ENCODE assay signal across 16 mouse cellular contexts in genomic region chr4:56411024-56411636, GRCm38 (mm10).
A peak's percentile ranks its signal among the peaks of the same experiment; 100 is the strongest.
DNase-seq lines count a peak whose midpoint lies in the region; ATAC-seq and TF ChIP-seq lines count a peak whose summit lies in the region.
"Had no signal": no experiment of that assay in that cellular context is flagged by ENCODE, and none has a peak within 500 bp of the region (broad histone marks: within the 10 kb centered on the region; RNA-seq: fewer than 3 reads in every experiment).

No protein-coding gene starts in this region.

- TF ChIP-seq POLR2A in lung, adult 2 months (IDR thresholded peaks at IDR 0.05; ENCODE audit: borderline replicate concordance, extremely low read depth, low read depth, low read length) = no peak

- no peak overlapping the region for H3K27ac ChIP-seq in forebrain, embryonic 13.5 days
- H3K27ac ChIP-seq in forebrain, embryonic 10.5 days = no peak overlapping the region
- no peak overlapping the region for H3K27ac ChIP-seq in forebrain, postnatal 0 days (ENCODE audit: low read depth, low read length)
- H3K27ac ChIP-seq in neural tube, embryonic 15.5 days (replicated peaks) = 0 out of 2 replicates have a peak overlapping the region, but pooled peaks have one; percentile 23
- H3K27ac ChIP-seq: limb, embryonic 13.5 days; lung, embryonic 15.5 days had no signal

- no peaks in the 10 kb centered on the region for H3K9me3 ChIP-seq in forebrain, embryonic 13.5 days (replicated peaks)
- H3K9me3 ChIP-seq in forebrain, embryonic 10.5 days = no peaks in the 10 kb centered on the region
- H3K9me3 ChIP-seq in forebrain, postnatal 0 days (ENCODE audit: low read length) = no peaks in the 10 kb centered on the region
- H3K9me3 ChIP-seq in neural tube, embryonic 15.5 days (replicated peaks) = no peaks in the 10 kb centered on the region
- H3K9me3 ChIP-seq: limb, embryonic 13.5 days; lung, embryonic 15.5 days had no signal

- peaks cover 46% of the 10 kb centered on the region for H3K27me3 ChIP-seq in forebrain, embryonic 13.5 days
- no peaks in the 10 kb centered on the region for H3K27me3 ChIP-seq in forebrain, embryonic 10.5 days (ENCODE audit: poor library complexity, severe bottlenecking)
- peaks cover 3% of the 10 kb centered on the region; the same call in 1 of the 2 replicates for H3K27me3 ChIP-seq in forebrain, postnatal 0 days (ENCODE audit: insufficient read depth, low read length)
- H3K27me3 ChIP-seq in neural tube, embryonic 15.5 days (replicated peaks) = no peaks in the 10 kb centered on the region
- H3K27me3 ChIP-seq: limb, embryonic 13.5 days; lung, embryonic 15.5 days had no signal

- DNase-seq in forebrain, embryonic 10.5 days (ENCODE audit: extremely low spot score, low spot score) = no peak
- peak; percentile 12 for DNase-seq in retina, postnatal 1 day
- no peak for DNase-seq in retina, embryonic 14.5 days (ENCODE audit: low spot score)
- DNase-seq in forebrain, postnatal 0 days = peak; percentile 57
- no peak for DNase-seq in lung, adult 2 months
- DNase-seq in heart, adult 18-20 months = no peak
- DNase-seq: adrenal gland, postnatal 10 days; cerebellum, adult 11 months; heart, postnatal 10 days; kidney, adult 18-20 months; spleen, adult 18-20 months had no signal

- no peak overlapping the region for H3K9ac ChIP-seq in forebrain, embryonic 13.5 days
- H3K9ac ChIP-seq in forebrain, postnatal 0 days = no peak overlapping the region
- no peak overlapping the region for H3K9ac ChIP-seq in neural tube, embryonic 15.5 days (replicated peaks)
- H3K9ac ChIP-seq: limb, embryonic 13.5 days; lung, embryonic 15.5 days had no signal

- no peak overlapping the region for H3K4me2 ChIP-seq in forebrain, embryonic 13.5 days
- H3K4me2 ChIP-seq in forebrain, postnatal 0 days (ENCODE audit: low read depth) = no peak overlapping the region
- H3K4me2 ChIP-seq in neural tube, embryonic 15.5 days = no peak overlapping the region
- H3K4me2 ChIP-seq: limb, embryonic 13.5 days; lung, embryonic 15.5 days had no signal

- WGBS in forebrain, embryonic 13.5 days = 11% methylated on average over 1 of the region's 1 CpGs
- 48% methylated on average over 1 of the region's 1 CpGs for WGBS in forebrain, embryonic 10.5 days
- WGBS in forebrain, postnatal 0 days = 7% methylated on average over 1 of the region's 1 CpGs
- 30% methylated on average over 1 of the region's 1 CpGs for WGBS in neural tube, embryonic 15.5 days
- WGBS in lung, adult 2 months = 16% methylated on average over 1 of the region's 1 CpGs

- no peak overlapping the region for H3K4me3 ChIP-seq in forebrain, embryonic 13.5 days
- no peak overlapping the region for H3K4me3 ChIP-seq in forebrain, embryonic 10.5 days
- H3K4me3 ChIP-seq in forebrain, postnatal 0 days (ENCODE audit: low read depth, low read length) = no peak overlapping the region
- no peak overlapping the region for H3K4me3 ChIP-seq in neural tube, embryonic 15.5 days (replicated peaks)
- no peak overlapping the region for H3K4me3 ChIP-seq in lung, adult 2 months (replicated peaks; ENCODE audit: extremely low read depth, low read depth, low read length)
- H3K4me3 ChIP-seq: erythroblast, embryonic 14.5 days; limb, embryonic 13.5 days; lung, embryonic 15.5 days had no signal

- ATAC-seq in forebrain, embryonic 13.5 days = peak; percentile 90
- ATAC-seq in forebrain, postnatal 0 days = peak; percentile 79
- peak; percentile 77 for ATAC-seq in neural tube, embryonic 15.5 days (ENCODE audit: low FRiP score)

- H3K4me1 ChIP-seq in forebrain, embryonic 13.5 days = no peaks in the 10 kb centered on the region
- H3K4me1 ChIP-seq in forebrain, embryonic 10.5 days = no peaks in the 10 kb centered on the region
- 0 out of 2 replicates have a peak, but pooled peaks cover 3% of the 10 kb centered on the region for H3K4me1 ChIP-seq in forebrain, postnatal 0 days (ENCODE audit: insufficient read depth)
- H3K4me1 ChIP-seq in neural tube, embryonic 15.5 days = peaks cover 4% of the 10 kb centered on the region; the same call in 1 of the 2 replicates
- no peaks in the 10 kb centered on the region for H3K4me1 ChIP-seq in lung, adult 2 months (ENCODE audit: control insufficient read depth, insufficient read depth, low read length)
- H3K4me1 ChIP-seq: limb, embryonic 13.5 days; lung, embryonic 15.5 days had no signal

- no peaks in the 10 kb centered on the region for H3K36me3 ChIP-seq in forebrain, embryonic 13.5 days (ENCODE audit: poor library complexity, severe bottlenecking)
- H3K36me3 ChIP-seq in forebrain, embryonic 10.5 days (replicated peaks) = no peaks in the 10 kb centered on the region
- H3K36me3 ChIP-seq in forebrain, postnatal 0 days (ENCODE audit: insufficient read depth) = no peaks in the 10 kb centered on the region
- no peaks in the 10 kb centered on the region for H3K36me3 ChIP-seq in neural tube, embryonic 15.5 days
- H3K36me3 ChIP-seq: limb, embryonic 13.5 days; lung, embryonic 15.5 days had no signal

- TF ChIP-seq CTCF in forebrain, postnatal 0 days (IDR thresholded peaks at IDR 0.05; ENCODE audit: low read depth) = no peak
- no peak for TF ChIP-seq CTCF in lung, adult 2 months (IDR thresholded peaks at IDR 0.05; ENCODE audit: insufficient read depth, low read length)

Comparison
In these comparisons a context has a peak if more than half of its experiments do, and no peak if none do; other contexts are left out.
1. DNase-seq: peak in retina, postnatal 1 day (single experiment) and forebrain, postnatal 0 days (single experiment); none in forebrain, embryonic 10.5 days (single experiment), retina, embryonic 14.5 days (single experiment), lung, adult 2 months (single experiment) and heart, adult 18-20 months (0 of 2).
2. Peak in every context shown above with its lines, with median percentiles within 50 percentile points of each other: ATAC-seq.